Mouse (Mus musculus): ENCODE results near the gene Syngr1. TPM values are rescaled to one million over a fixed set of nuclear protein-coding genes. Genes with fewer than 3 reads are reported as not detected.

Syngr1 gene
- polyA plus RNA-seq, 1 experiment from 2014 or later, result 10.3 TPM

DNA sequence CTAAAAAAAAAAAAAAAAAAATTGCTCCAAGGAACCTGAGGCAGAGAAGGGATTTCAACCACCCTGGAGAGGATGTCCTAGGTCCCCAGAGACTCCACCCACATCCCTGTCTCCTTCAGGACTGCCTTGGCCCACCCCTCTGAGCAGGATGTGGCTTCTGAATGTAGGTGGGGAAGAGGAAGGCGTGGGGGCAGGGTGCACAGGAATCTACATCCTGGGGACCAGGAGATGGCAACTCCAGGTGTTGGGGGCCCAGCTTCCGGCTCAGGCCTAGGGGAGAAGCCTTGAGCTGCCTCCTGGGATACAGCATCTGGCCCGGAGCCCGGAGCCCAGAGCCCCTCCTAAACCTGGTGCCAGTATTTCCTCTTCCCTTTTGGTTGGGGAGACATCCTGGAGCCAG is 41.0 kb upstream of the Syngr1 start:
- WGBS (ENCODE audit: insufficient replicate concordance), result 43% methylated on average over 4 of the region's 4 CpGs
- DNase-seq (no peak), ATAC-seq (no peak)
- Histone ChIP-seq H3K4me3 (ENCODE audit: low read depth, low read length) (no peak overlapping the region), H3K27ac (ENCODE audit: low read depth) (no peak overlapping the region), H3K9me3 (ENCODE audit: low read length) (no peaks in the 10 kb centered on the region), H3K4me1 (ENCODE audit: insufficient read depth) (peaks cover 11% of the 10 kb centered on the region), H3K27me3 (ENCODE audit: insufficient read depth, low read length) (no peaks in the 10 kb centered on the region), H3K36me3 (replicated peaks; ENCODE audit: insufficient read depth, low read length) (no peaks in the 10 kb centered on the region), H3K9ac (replicated peaks) (no peak overlapping the region), H3K4me2 (ENCODE audit: low read depth, low read length) (no peak overlapping the region)
- TF ChIP-seq CTCF (IDR thresholded peaks at IDR 0.05; ENCODE audit: low read depth), result no peak

DNA sequence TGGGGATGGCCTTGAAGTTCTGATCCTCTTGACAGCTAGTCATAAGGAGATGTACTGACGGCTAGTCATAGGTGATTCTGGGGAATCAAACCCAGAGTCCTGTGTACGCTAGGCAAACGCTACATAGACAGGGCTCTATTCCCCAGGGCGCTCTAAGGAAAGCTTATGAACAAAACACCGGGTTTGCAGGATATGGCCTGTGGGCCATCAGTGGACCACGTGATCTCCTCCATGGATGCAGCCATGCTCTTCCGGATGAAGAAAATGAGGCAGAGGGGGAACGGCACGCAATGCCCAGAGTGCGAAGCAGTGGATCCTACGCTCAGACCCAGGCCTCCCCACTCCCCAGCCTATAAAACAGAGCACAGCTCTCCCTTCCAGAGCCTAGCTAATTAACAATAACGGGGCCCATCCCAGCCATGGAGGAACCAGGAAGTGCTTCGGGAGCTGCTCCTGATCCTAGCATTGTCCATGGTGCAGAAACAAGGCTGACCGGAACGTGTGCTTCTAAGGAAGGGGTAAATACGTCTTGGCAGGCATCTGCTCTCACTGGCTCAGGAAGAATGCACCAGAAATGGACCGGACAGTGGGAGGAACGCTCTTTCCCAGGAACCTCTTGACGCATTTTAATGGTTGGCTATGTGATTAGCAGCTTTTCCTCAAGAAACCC is 39.9 kb upstream of the Syngr1 start:
- ATAC-seq, result no peak
- Histone ChIP-seq H3K27ac (ENCODE audit: low read depth) (no peak overlapping the region), H3K9me3 (ENCODE audit: low read length) (no peaks in the 10 kb centered on the region), H3K27me3 (ENCODE audit: insufficient read depth, low read length) (no peaks in the 10 kb centered on the region), H3K4me3 (ENCODE audit: low read depth, low read length) (no peak overlapping the region), H3K4me2 (ENCODE audit: low read depth, low read length) (no peak overlapping the region), H3K9ac (replicated peaks) (no peak overlapping the region), H3K4me1 (ENCODE audit: insufficient read depth) (peaks cover 11% of the 10 kb centered on the region), H3K36me3 (replicated peaks; ENCODE audit: insufficient read depth, low read length) (no peaks in the 10 kb centered on the region)
- TF ChIP-seq EP300 (IDR thresholded peaks at IDR 0.05; ENCODE audit: low read depth) (no peak), CTCF (IDR thresholded peaks at IDR 0.05; ENCODE audit: low read depth) (no peak)
- 64% methylated on average over 19 of the region's 19 CpGs for WGBS (ENCODE audit: insufficient replicate concordance)
- no peak for DNase-seq

DNA sequence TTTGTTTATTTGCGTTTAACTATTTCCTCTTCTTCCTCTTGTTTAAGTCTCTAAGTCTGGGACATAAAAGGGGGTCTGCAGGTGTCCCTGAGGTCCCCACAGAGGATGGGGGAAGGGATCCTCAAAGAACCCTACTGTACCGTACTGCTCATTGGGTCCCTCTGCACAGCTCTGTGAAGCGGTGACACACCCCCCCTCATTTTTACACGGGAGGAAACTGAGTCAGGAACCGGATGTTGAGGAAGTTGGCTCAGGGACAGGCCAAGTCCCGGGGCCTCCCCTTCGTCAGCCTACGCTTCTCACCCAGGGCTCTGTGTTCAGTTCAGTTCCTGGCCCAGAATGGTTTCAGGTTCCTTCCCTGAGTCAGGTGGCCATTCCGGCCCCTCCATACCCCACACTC is 39.4 kb upstream of the Syngr1 start:
- H3K4me2 ChIP-seq (ENCODE audit: low read depth, low read length), result no peak overlapping the region
- no peak for TF ChIP-seq CTCF (IDR thresholded peaks at IDR 0.05; ENCODE audit: low read depth)
- TF ChIP-seq EP300 (IDR thresholded peaks at IDR 0.05; ENCODE audit: low read depth), result no peak
- H3K27ac ChIP-seq (ENCODE audit: low read depth), result no peak overlapping the region
- no peaks in the 10 kb centered on the region for H3K36me3 ChIP-seq (replicated peaks; ENCODE audit: insufficient read depth, low read length)
- no peak overlapping the region for H3K4me3 ChIP-seq (ENCODE audit: low read depth, low read length)
- WGBS (ENCODE audit: insufficient replicate concordance), result 47% methylated on average over 9 of the region's 9 CpGs
- ATAC-seq, result no peak
- H3K4me1 ChIP-seq (ENCODE audit: insufficient read depth), result peaks cover 11% of the 10 kb centered on the region
- no peaks in the 10 kb centered on the region for H3K9me3 ChIP-seq (ENCODE audit: low read length)
- no peak for DNase-seq
- no peak overlapping the region for H3K9ac ChIP-seq (replicated peaks)
- H3K27me3 ChIP-seq (ENCODE audit: insufficient read depth, low read length), result no peaks in the 10 kb centered on the region

DNA sequence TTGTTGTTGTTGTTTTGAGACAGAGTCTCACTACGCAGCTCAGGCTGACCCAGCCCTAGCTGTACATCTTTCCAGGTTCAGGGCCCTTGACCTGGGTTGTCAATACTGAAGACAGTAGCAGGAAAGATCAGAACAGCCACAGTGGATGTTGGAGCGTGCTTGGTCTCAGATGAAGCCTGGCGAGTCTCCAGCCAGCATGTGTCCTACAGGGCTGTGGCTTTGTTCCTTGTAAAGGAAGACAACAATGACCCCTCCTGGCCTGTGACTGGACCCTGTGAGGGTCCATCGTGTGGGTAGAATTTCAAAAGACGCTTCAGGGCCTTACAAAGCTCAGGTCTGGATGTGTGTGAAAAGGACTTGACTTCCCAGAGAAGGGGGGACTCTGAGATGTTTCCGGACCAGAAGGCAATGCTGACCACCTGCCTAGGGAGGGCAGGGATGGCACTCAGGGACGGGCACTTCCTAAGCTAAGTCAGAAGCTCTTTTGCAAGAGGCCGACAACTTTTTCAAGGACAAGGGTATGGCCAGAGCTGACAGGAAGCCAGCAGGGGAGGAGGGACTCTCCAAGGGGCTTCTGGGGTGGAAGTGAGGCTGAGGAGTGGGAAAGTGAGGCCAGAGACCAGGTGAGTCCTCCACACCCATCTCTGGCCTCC is 37.6 kb upstream of the Syngr1 start:
- peaks cover 11% of the 10 kb centered on the region for H3K4me1 ChIP-seq (ENCODE audit: insufficient read depth)
- 68% methylated on average over 8 of the region's 8 CpGs for WGBS (ENCODE audit: insufficient replicate concordance)
- H3K36me3 ChIP-seq (replicated peaks; ENCODE audit: insufficient read depth, low read length), result no peaks in the 10 kb centered on the region
- no peak overlapping the region for H3K4me3 ChIP-seq (ENCODE audit: low read depth, low read length)
- no peak for TF ChIP-seq EP300 (IDR thresholded peaks at IDR 0.05; ENCODE audit: low read depth)
- TF ChIP-seq CTCF (IDR thresholded peaks at IDR 0.05; ENCODE audit: low read depth), result no peak
- H3K27me3 ChIP-seq (ENCODE audit: insufficient read depth, low read length), result no peaks in the 10 kb centered on the region
- no peak overlapping the region for H3K9ac ChIP-seq (replicated peaks)
- H3K9me3 ChIP-seq (ENCODE audit: low read length), result no peaks in the 10 kb centered on the region
- DNase-seq (no peak), ATAC-seq (no peak)
- H3K4me2 ChIP-seq (ENCODE audit: low read depth, low read length), result no peak overlapping the region
- no peak overlapping the region for H3K27ac ChIP-seq (ENCODE audit: low read depth)

DNA sequence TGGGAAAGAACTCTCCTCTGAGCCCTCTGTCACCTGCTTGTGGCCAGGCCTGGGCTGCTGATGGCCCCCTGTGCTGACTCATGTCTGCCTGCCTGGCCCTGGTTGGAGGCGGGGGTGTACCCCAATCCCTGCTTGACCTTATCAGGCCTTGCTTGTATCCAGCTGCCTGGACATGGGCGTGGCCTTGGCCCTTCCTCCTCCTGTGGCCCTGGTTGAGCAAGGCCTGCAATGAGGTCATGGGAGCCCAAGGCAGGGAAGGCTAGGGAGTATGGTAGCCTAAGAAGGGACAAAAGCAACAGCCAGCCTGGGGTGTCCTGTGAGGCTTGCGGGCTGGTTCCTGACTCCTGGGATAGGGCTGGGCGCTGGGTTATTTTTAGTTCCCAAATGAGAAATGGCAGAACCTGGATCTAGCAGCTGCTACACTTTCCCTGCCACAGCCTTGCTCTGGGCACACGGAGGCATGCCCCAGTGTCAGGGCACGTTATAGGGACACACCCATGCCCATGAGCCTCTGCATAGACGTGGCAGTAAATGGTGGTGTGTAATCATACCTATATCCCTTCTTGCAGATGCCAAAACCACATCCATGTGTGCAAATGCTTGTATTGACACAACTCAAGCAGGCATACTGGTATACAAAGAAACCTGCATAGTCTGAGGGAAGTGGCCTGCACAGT is 37.0 kb upstream of the Syngr1 start:
- Histone ChIP-seq H3K36me3 (replicated peaks; ENCODE audit: insufficient read depth, low read length) (no peaks in the 10 kb centered on the region), H3K9ac (replicated peaks) (no peak overlapping the region), H3K4me2 (ENCODE audit: low read depth, low read length) (no peak overlapping the region), H3K9me3 (ENCODE audit: low read length) (no peaks in the 10 kb centered on the region), H3K27me3 (ENCODE audit: insufficient read depth, low read length) (no peaks in the 10 kb centered on the region), H3K27ac (ENCODE audit: low read depth) (no peak overlapping the region), H3K4me1 (ENCODE audit: insufficient read depth) (peaks cover 11% of the 10 kb centered on the region), H3K4me3 (ENCODE audit: low read depth, low read length) (no peak overlapping the region)
- WGBS (ENCODE audit: insufficient replicate concordance), result 57% methylated on average over 7 of the region's 7 CpGs
- ATAC-seq, result peak; percentile 84
- peak; percentile 66 for DNase-seq
- TF ChIP-seq EP300 (IDR thresholded peaks at IDR 0.05; ENCODE audit: low read depth) (no peak), CTCF (IDR thresholded peaks at IDR 0.05; ENCODE audit: low read depth) (no peak)

DNA sequence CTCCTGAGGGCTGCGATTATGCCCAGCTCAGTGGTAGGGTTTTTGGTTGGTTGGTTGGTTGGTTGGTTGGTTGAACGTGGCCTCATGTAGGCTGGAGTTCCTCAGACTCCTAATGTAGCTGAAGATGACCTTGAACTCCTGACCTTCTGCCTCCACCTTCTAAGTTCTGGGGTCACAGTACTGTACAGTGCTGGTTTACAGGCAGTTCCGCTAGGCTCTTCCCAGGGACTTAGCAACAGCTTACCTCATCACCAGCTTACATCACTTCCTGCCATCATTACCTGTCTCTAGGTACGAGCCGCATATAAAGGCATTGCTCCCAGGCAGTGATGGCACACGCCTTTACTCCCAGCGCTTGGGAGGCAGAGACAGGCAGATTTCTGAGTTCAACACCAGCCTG is 33.0 kb upstream of the Syngr1 start:
- H3K27me3 ChIP-seq (ENCODE audit: insufficient read depth, low read length), result no peaks in the 10 kb centered on the region
- H3K27ac ChIP-seq (ENCODE audit: low read depth), result no peak overlapping the region
- peaks cover 9% of the 10 kb centered on the region for H3K4me1 ChIP-seq (ENCODE audit: insufficient read depth)
- H3K9me3 ChIP-seq (ENCODE audit: low read length), result no peaks in the 10 kb centered on the region
- TF ChIP-seq EP300 (IDR thresholded peaks at IDR 0.05; ENCODE audit: low read depth), result no peak
- no peak for TF ChIP-seq CTCF (IDR thresholded peaks at IDR 0.05; ENCODE audit: low read depth)
- no peak overlapping the region for H3K9ac ChIP-seq (replicated peaks)
- 78% methylated on average over 7 of the region's 7 CpGs for WGBS (ENCODE audit: insufficient replicate concordance)
- DNase-seq (no peak), ATAC-seq (no peak)
- no peaks in the 10 kb centered on the region for H3K36me3 ChIP-seq (replicated peaks; ENCODE audit: insufficient read depth, low read length)
- no peak overlapping the region for H3K4me2 ChIP-seq (ENCODE audit: low read depth, low read length)
- no peak overlapping the region for H3K4me3 ChIP-seq (ENCODE audit: low read depth, low read length)

All from liver, postnatal 0 days (tissue).